Mouse (Mus musculus) thymus, postnatal 14 days (tissue): ENCODE results near the gene Cenpa.
"Not testable (repeated sequence)": the region's sequence is repeated elsewhere in the genome, so short reads cannot be mapped to it uniquely, and the experiment has no call there.

Experiments
- DNase-seq: peaks from one replicate; pipeline ENCODE4 v3.0.0; 2021

The Cenpa gene

DNA sequence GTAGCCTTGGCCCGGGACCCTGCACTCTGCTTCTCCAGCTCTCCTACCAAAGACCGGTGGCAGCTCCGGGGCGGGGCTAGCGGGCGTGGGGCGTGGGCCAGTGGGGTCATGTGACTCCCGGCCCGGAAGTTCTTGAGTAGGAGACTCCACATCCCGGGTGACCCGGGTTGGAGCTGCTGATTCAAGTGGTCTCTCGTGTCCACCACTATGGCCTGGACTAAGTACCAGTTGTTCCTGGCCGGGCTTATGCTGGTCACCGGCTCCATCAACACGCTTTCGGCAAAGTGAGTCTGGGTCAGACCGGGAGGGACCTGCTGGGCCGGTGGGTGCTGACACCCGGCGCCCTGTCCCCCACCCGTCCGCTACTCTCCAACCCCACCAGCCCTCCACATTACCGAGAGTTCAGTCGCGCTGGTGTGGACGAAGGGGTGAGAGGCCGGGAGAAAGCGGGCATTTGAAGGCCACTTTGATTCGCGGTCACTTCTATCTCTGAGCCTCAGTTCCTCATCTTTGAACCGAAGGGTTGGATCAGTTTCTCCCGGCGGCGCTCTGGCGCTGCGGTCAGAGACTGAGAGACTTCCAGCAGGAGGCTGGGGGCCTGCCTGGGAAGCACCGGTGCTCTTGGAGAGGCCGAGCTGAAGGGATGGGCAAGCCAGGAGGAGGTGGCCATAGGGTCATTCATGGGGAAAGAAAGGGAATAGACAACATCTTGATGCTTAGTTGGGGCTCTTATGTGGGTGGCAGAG, 18.6 kb upstream of the Cenpa start, which contains the start of gene Slc35f6:
Gene Slc35f6, plus strand, starts transcription at position 119 of the 746 bp plus-strand sequence.
- peak; percentile 95 for DNase-seq

GRCm38 (mm10) chr5:30649558-30649957, 17.0 kb upstream of the Cenpa start:
- no peak for DNase-seq

DNA sequence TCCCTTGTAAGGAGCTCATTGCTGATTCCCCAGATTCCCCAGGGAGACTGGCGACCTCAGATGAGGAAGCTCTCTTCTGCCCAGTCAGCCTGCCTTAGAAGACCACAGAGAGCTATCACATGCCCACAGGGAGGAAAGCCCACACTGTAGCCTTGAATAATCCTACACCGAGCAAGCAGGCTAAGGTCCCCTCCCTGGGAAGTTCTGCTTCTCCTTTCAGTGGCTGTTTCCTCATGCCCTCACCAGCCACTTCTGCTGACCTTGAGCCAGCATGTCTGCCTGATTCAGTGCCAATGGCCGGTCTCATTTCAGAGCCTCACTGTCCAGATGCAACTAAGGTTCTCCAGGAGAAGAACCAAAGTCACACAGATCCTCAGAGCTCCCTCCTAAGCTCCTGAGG, 15.8 kb upstream of the Cenpa start:
- no peak for DNase-seq

GRCm38 (mm10) chr5:30651554-30651953, 15.0 kb upstream of the Cenpa start:
- no peak for DNase-seq

DNA sequence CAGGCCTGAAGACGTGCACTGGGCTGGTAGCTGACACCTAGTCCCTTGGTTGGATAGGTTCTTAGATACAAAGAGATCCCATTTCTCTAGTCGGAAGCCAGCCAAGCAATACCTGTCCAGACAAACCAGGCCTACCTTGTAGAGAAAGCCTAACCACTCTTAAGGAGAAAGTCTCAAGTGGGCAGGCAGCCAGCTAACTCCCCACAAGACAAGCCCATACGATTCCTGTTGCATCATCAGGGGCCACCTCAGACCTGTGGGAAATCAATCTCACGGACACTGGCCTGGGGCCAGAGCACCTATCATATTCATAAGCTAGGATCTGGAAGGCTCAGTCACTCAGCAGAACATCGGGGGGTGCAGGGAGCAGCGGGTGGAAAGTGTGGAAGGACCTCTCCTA, 13.3 kb upstream of the Cenpa start:
- DNase-seq: no peak

- no peak for DNase-seq
Observed at GRCm38 (mm10) chr5:30655042-30655441, 11.5 kb upstream of the Cenpa start.

GRCm38 (mm10) chr5:30655526-30656195, 10.9 kb upstream of the Cenpa start:
- no peak for DNase-seq

DNA sequence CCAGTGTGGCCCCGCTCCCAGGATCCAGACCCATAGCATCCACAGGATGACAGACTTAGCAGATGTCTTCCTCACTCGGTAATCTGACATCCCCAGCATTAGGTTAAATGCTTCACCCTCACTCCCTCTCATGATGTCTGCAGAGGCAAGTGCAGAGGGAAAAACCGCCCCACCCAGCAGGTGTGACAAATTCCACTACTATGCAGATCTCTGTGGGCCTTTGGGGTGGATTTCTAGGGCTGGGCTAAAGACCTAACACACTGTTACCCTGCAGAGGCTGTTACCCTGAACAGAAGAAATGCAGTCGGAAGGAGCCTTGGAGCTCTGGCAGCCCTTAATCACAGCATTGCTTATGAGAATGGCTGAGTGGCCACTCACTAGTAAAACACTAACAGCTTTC, 7.5 kb upstream of the Cenpa start:
- no peak for DNase-seq

DNA sequence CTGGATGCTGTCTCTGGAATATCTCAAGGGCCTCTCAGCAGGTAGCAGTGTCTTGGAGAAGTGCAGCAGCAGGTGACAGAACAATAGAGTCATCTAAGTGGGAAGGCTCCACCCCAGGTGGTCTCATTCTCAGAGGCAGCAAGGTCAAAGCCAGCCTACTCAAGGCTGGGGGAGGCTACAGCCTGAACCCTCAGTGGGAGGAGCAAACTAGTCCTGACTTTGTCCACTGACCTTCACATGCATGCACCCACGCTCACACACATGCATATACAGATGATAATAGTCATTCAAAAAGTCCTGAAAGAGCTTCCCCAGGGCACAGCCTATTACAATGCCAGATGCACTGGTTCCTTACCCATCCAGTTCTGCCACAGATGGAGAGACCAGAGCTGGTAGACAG, 6.3 kb upstream of the Cenpa start:
- DNase-seq: no peak

DNA sequence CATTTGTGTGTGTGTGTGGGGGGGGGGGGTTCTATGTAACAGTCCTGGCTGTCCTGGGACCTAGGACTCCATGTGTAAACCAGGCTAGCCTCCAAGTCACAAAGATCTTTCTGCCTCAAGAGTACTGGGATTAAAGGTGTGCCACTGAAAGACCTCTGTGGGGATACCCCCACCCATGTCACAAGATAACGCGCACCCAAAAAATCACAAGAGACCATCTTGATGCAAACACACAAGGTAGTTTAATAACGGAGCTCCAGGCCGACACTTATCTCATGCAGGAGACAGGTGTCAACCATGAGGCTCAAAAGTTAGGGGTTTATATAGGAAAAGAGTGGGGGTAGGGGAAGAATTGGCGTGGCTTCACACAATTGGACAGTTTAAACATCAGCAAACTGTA, 5.8 kb upstream of the Cenpa start:
- DNase-seq: no peak

DNA sequence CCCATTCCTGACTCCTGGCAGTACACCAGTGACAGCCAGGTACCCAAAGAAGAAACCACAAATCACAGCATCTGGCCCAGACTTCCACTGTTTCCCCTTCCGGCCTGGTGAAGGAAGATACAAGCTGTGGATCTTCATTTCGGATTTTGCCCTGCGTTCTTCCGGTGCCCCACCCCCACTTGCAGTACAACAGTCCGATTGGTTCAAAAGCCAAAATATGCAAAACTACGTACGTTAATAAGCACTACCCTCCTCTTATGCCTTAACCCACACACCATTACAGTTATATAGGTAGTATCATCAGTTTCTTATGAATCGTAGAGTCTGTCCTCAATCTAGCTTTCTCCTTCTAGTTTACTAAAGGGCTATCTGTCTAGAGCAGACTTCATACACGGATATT, 1.2 kb upstream of the Cenpa start:
- DNase-seq: no peak

GRCm38 (mm10) chr5:30665968-30666367, 609 bp upstream of the Cenpa start:
- no peak for DNase-seq

GRCm38 (mm10) chr5:30667215-30667614, 638 bp downstream of the Cenpa start:
- no peak for DNase-seq

DNA sequence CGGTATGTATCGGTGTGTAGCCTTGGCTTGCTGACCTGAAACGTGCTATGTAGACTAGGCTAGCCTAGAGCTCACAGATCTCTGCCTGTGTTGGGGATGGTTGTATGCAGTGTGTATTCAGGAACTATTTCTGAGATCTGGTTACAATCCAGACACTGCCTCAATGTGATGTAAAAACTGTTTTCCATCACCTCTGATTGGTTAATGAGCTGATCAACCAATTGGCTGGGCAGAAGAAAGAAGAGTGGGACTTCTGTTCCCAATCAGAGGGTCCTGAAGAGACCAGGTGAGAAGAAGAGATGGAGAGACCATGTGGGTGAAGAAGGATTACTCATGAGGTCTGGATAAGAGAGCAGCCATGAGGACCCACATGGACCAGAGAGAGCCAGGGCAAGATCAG, 1.1 kb downstream of the Cenpa start:
- no peak for DNase-seq

DNA sequence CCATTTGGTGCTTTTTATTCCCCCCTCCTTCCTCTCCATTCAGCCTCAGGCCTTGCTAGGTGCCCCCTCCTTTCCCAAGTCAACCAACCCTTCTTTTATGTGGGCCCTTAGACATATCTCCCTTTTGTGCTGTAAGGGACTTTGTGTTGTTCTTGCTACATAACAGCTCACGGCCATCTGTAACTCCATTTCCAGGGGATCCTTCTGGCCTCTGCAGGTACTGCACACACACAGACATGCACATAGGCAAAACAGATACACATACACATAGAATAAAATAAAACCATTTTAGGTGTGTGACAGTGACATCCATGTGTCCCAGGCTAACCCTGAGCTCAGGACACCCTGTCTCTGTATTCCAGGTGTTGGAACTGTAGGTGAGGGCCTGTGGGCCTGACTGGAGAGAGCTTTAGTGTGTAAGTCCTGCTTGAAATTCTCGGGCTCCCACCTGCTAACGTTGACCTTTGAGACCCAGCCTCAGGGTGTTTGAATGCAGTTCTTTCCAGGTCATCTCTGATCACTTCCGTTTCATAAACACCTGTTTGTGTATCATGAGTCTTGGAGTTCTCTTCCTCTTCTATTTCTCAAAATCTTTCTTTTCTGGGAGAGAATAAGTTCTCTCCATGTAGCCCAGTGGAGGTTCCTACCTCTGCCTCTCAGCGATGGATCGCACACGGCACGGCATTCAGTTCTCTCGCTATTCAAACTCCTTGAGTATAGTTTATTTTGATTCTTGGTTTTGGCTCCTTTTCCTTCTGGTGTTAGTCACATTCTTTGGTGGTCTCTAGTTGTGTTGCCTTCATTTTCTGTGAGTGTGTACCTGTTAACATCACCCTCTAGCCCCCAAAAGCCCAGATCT, 2.3 kb downstream of the Cenpa start:
- DNase-seq: no peak

DNA sequence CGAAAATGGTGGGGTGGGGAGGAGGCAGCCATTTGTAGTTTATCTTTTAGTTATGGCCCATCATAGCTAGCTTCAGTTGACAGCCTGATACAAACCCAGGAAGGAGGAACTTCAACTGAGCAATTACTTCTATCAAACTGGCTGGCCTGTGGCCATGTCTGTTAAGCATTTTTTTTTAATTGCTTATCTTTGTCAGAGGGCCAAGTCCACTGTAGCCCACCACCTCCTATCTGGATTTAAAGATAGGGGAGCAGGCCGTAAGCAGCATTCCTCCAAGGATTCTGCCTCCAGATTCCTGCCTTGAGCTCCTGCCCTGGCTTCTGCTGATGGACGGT, 2.9 kb downstream of the Cenpa start:
- no peak for DNase-seq

DNA sequence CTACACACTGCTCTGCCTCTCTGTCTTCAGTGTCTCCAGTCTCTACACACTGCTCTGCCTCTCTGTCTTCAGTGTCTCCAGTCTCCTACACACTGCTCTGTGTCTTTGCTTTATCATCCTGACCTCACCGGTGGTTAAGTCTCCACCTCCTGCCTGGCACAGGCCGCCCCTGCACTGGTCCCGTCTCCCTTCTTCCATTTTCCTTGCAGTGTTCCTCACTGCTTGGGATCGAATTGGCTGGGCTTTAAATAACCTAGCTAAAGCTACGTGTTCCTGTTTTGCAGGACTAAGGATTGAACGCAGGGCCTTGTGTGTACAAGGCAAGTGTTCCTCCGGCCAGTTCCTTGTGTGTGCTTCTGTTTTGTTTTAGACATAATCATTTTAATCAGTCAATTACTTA, 3.5 kb downstream of the Cenpa start:
- no peak for DNase-seq

GRCm38 (mm10) chr5:30674001-30674400, 7.4 kb downstream of the Cenpa start:
- DNase-seq: no peak

DNA sequence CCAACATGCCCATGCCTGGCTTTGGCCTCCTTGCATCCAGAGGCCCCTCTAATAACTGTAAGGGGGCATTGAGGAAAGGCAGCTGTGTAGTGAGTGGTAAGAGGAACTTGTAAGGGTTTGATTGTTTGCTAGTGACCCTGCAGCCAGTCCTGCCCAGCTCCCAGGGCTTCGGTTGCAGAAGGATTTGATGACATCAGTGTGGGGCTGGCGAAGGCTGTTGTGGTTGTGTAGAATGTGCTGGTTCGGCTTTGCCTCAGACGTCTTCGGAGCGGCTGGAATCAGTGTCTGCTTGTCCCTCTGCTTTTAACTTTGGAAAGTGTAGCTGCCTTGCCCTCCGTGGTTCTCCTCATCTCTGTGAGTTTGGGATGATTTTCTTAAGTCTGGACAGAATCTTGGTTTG, 10.2 kb downstream of the Cenpa start:
- no peak for DNase-seq

DNA sequence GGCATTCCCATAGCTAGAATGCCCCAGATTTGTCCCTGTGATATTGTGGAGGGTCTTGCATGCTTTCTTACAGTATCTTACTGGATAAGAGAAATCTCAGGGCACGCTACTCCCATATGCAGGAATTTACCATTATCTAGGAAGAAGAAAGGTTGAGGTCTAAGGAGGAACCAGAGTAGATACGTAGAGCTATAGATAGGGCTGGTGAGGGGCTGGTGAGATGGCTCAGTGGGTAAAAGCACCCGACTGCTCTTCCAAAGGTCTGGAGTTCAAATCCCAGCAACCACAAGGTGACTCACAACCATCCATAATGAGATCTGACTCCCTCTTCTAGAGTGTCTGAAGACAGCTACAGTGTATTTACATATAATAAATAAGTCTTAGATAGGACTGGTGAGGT, 11.5 kb downstream of the Cenpa start:
- not testable (repeated sequence) for DNase-seq

GRCm38 (mm10) chr5:30678722-30679296, 12.2 kb downstream of the Cenpa start:
- no peak for DNase-seq

GRCm38 (mm10) chr5:30679593-30679992, 13.0 kb downstream of the Cenpa start:
- no peak for DNase-seq

DNA sequence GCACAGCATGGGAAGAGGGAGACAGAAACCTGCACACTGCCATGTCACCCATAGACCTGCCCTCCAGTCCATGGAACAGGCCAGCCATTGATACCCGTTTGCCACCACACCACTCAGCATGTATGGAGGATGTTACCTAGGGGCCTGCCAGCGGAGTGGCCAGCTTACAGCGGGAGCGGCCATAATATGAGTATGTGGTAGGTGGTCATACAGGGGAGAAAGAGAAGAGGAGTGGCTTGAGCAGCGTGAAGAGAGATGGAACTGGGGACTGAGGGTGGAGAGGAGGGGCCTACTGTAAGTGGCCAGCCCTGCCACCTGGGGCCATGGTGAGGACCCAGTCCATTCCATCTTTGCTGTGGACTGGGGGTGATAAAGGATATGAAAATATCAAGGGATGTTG, 15.4 kb downstream of the Cenpa start:
- DNase-seq: no peak
